Mouse (Mus musculus) erythroblast, embryonic 14.5 days (primary cell): ENCODE measurements at regions not wholly inside any gene's neighbourhood (a gene's known extent, or its start where the extent isn't known, plus 50 kb on each side); places are given as distances from the start of the nearest gene placed in this dataset.

ENCODE experiments used
- GATA1 ChIP-seq: IDR thresholded peaks from 2 replicates; pipeline ENCODE4 v1.6.1; 2012; ENCODE audit warnings: low read length, inconsistent platforms, mixed read lengths
- TAL1 ChIP-seq: IDR thresholded peaks from 3 replicates; pipeline ENCODE4 v1.6.1; 2012; ENCODE audit warnings: low read length, inconsistent platforms, mixed read lengths

GRCm38 (mm10) chr7:72592110-72592509 is 285.7 kb upstream of the Mctp2 start:
- TF ChIP-seq GATA1: no peak
- no peak for TF ChIP-seq TAL1
